In genomic region chr13:74096715-74097363, GRCm38 (mm10) we compare ENCODE assay signal across 8 mouse cellular contexts. TPM values are rescaled to one million over a fixed set of nuclear protein-coding genes. Genes with fewer than 3 reads are reported as not detected.
A peak's percentile ranks its signal among the peaks of the same experiment; 100 is the strongest.
DNase-seq lines count a peak whose midpoint lies in the region; ATAC-seq and TF ChIP-seq lines count a peak whose summit lies in the region.

No protein-coding gene starts in this region.

- ATAC-seq in forebrain, embryonic 15.5 days (replicated peaks) = peak; percentile 85

- 43% methylated on average over 2 of the region's 2 CpGs for WGBS in forebrain, embryonic 15.5 days

- no peaks in the 10 kb centered on the region for H3K36me3 ChIP-seq in forebrain, embryonic 15.5 days

- no peak overlapping the region for H3K27ac ChIP-seq in gastrocnemius, adult 2 months
- no peak overlapping the region for H3K27ac ChIP-seq in forebrain, embryonic 15.5 days (replicated peaks)

- intact Hi-C loops in gastrocnemius, adult 2 months (cut with DNase I) = loop anchor here (2.0 kb wide), 1 partner anchor 204 kb away; no protein-coding TSS in a partner anchor
- intact Hi-C loops in left cerebral cortex, postnatal 10 days (cut with DNase I) = loop anchor here (2.0 kb wide), 1 partner anchor 204 kb away; no protein-coding TSS in a partner anchor

- no peaks in the 10 kb centered on the region for H3K4me1 ChIP-seq in forebrain, embryonic 15.5 days

- no peak overlapping the region for H3K4me2 ChIP-seq in forebrain, embryonic 15.5 days (replicated peaks)

- peak; percentile 67 for TF ChIP-seq CTCF in gastrocnemius, adult 2 months (IDR thresholded peaks at IDR 0.05)

- no peaks in the 10 kb centered on the region for H3K27me3 ChIP-seq in forebrain, embryonic 15.5 days

- H3K9me3 ChIP-seq in forebrain, embryonic 15.5 days = no peaks in the 10 kb centered on the region

- no peak overlapping the region for H3K9ac ChIP-seq in forebrain, embryonic 15.5 days (replicated peaks)

- no peak overlapping the region for H3K4me3 ChIP-seq in gastrocnemius, adult 2 months
- no peak overlapping the region for H3K4me3 ChIP-seq in forebrain, embryonic 15.5 days

- DNase-seq in gastrocnemius, adult 2 months = peak; percentile 63
- no peak for DNase-seq in gastrocnemius, adult 8-10 months (ENCODE audit: low spot score in 2 of 2)
- DNase-seq in c-Kit-positive CD71-negative TER-119-negative erythroid progenitor cells, embryonic 14.5 days (ENCODE audit: low read depth) = peak; percentile 49
- DNase-seq in induced T-regulatory cell, adult 2 months (ENCODE audit: low read depth) = peak; percentile 55
- DNase-seq in left cerebral cortex, postnatal 10 days (ENCODE audit: extremely low spot score in 1 of 2, low spot score in 2 of 2) = peak; percentile 22 to 78
- DNase-seq in mesoderm, embryonic 11.5 days (ENCODE audit: low read depth, low spot score) = peak; percentile 61
- DNase-seq in spleen, postnatal 36 days (ENCODE audit: low spot score in 2 of 2) = peak; percentile 18 to 25

RNA-seq across cellular contexts. Expression of gene Slc9a3, which starts 24.4 kb away (rescaled TPM):
- total RNA-seq in gastrocnemius, adult 2 months (2021) = under 1 TPM; 0.08 to 0.14 TPM
- under 1 TPM in 2 of 4 experiments, not detected in 2; 0.07 to 0.11 TPM for total RNA-seq in gastrocnemius, adult 8-10 months (2022)
- polyA plus RNA-seq in forebrain, embryonic 15.5 days (2015; fragmentation: Nextera tagmentation; extraction: Ambion mirVana) = not detected in 2 replicates
- 1 to 10 TPM in 1 of 2 experiments, under 1 TPM in 1; 0.73 to 1.2 TPM for total RNA-seq in left cerebral cortex, postnatal 10 days (2021)

RNA-seq across cellular contexts. Expression of gene Cep72, which starts 34.7 kb away (rescaled TPM):
- total RNA-seq in gastrocnemius, adult 2 months (2021) = under 1 TPM in 1 of 2 experiments, not detected in 1; 0.08 TPM
- total RNA-seq in gastrocnemius, adult 8-10 months (2022) = under 1 TPM in 3 of 4 experiments, not detected in 1; 0.12 to 0.48 (median 0.34) TPM
- 11.3 and 13.1 TPM in 2 replicates for polyA plus RNA-seq in forebrain, embryonic 15.5 days (2015; fragmentation: Nextera tagmentation; extraction: Ambion mirVana)
- total RNA-seq in left cerebral cortex, postnatal 10 days (2021) = 1 to 10 TPM; 1.7 to 2.3 TPM

Comparison
In these comparisons a context has a peak if more than half of its experiments do, and no peak if none do; other contexts are left out.
1. DNase-seq: peak in gastrocnemius, adult 2 months (single experiment), c-Kit-positive CD71-negative TER-119-negative erythroid progenitor cells, embryonic 14.5 days (single experiment), induced T-regulatory cell, adult 2 months (single experiment), left cerebral cortex, postnatal 10 days (2 of 2), mesoderm, embryonic 11.5 days (single experiment) and spleen, postnatal 36 days (2 of 2); none in gastrocnemius, adult 8-10 months (0 of 2).